Mouse (Mus musculus): ENCODE measurements around the gene Mtmr3.

- TF ChIP-seq CTCF (IDR thresholded peaks at IDR 0.05; ENCODE audit: borderline replicate concordance, extremely low read depth, insufficient read depth, insufficient read length) = no peak
- TF ChIP-seq POLR2A (IDR thresholded peaks at IDR 0.05; ENCODE audit: borderline replicate concordance, extremely low read depth, insufficient read depth, insufficient read length, poor library complexity, severe bottlenecking) = no peak
These were observed 8.2 kb upstream of the Mtmr3 start for GRCm38 (mm10) chr11:4602691-4603441.

Data from brain, embryonic 14.5 days (tissue).